Mouse (Mus musculus) cerebellum, adult 18-20 months (tissue): ENCODE data around the gene Mmp17.
"Not testable (repeated sequence)": the region's sequence is repeated elsewhere in the genome, so short reads cannot be mapped to it uniquely, and the experiment has no call there.

ENCODE experiments used
- DNase-seq, 2 experiments: peaks; one replicate each; pipeline ENCODE4 v3.0.0; 2021

The Mmp17 gene

GRCm38 (mm10) chr5:129594116-129595114 lies 10.4 kb downstream of the Mmp17 start:
- DNase-seq: peak; percentile 90 to 95

GRCm38 (mm10) chr5:129602071-129602487 lies 18.1 kb downstream of the Mmp17 start:
- no peak for DNase-seq

GRCm38 (mm10) chr5:129607476-129607875 lies 23.5 kb downstream of the Mmp17 start:
- DNase-seq: no peak

GRCm38 (mm10) chr5:129611060-129611459 lies 27.1 kb downstream of the Mmp17 start:
- peak; percentile 75 to 76 for DNase-seq

- DNase-seq: not testable (repeated sequence)
These were observed 36.6 kb downstream of the Mmp17 start for GRCm38 (mm10) chr5:129620600-129620999.

GRCm38 (mm10) chr5:129621361-129621760 lies 37.4 kb downstream of the Mmp17 start:
- no peak for DNase-seq

- no peak for DNase-seq
These were observed 42.1 kb downstream of the Mmp17 start for GRCm38 (mm10) chr5:129626099-129626498.

- DNase-seq: not testable (repeated sequence)
These were observed 42.6 kb downstream of the Mmp17 start for GRCm38 (mm10) chr5:129626586-129626985.

- not testable (repeated sequence) for DNase-seq
These were observed 48.6 kb downstream of the Mmp17 start for GRCm38 (mm10) chr5:129632270-129633250.

- no peak for DNase-seq
These were observed 66.9 kb downstream of the Mmp17 start for GRCm38 (mm10) chr5:129650858-129651257.

GRCm38 (mm10) chr5:129657016-129657415 lies 73.0 kb downstream of the Mmp17 start:
- no peak for DNase-seq

- DNase-seq: no peak
These were observed 74.0 kb downstream of the Mmp17 start for GRCm38 (mm10) chr5:129657931-129658330.
